Mouse (Mus musculus) left cerebral cortex, adult 2 months (tissue): Measurements from ENCODE around the gene Dazap1. TPM values are rescaled to one million over a fixed set of nuclear protein-coding genes. Genes with fewer than 3 reads are reported as not detected.

ENCODE experiments used
- DNase-seq, 2 experiments: peaks; one replicate each; pipeline ENCODE4 v3.0.0; 2021 to 2022; ENCODE audit warnings: low spot score in 2 of 2, mixed read lengths in 1 of 2; ENCODE audit errors: extremely low spot score in 1 of 2
- H3K27ac ChIP-seq: fragments of 200-600 bp; 2 replicates; pipeline ENCODE4 v1.8.1; 2022
- H3K4me3 ChIP-seq: fragments of 200-600 bp; 2 replicates; pipeline ENCODE4 v1.8.1; 2022
- CTCF ChIP-seq: fragments of 200-600 bp; IDR thresholded peaks from 2 replicates; pipeline ENCODE4 v1.8.1; 2022; ENCODE audit warnings: antibody characterized with exemption, mild to moderate bottlenecking, moderate library complexity
- intact Hi-C: fragments of 180-260 bp; cut with DNase I; formaldehyde crosslinking; loops from one replicate; pipeline ENCODE4 v1.15.1; 2025
- total RNA-seq, 2 experiments: library from RNA; stranded (reverse); gene quantifications; 2 replicates each; pipeline ENCODE4 v1.2.3; 2021

Gene Dazap1
- total RNA-seq, 2 experiments from 2014 or later = 87.4 to 90.3 TPM

- intact Hi-C loops = no loop called here
- no peak for TF ChIP-seq CTCF
- no peak overlapping the region for H3K27ac ChIP-seq
- DNase-seq = no peak
- H3K4me3 ChIP-seq = no peak overlapping the region
These were observed 43.2 kb downstream of the Dazap1 start for GRCm38 (mm10) chr10:80304458-80304857.

- TF ChIP-seq CTCF = no peak
- no peak for DNase-seq
- intact Hi-C loops = no loop called here
- Histone ChIP-seq H3K4me3 (no peak overlapping the region), H3K27ac (no peak overlapping the region)
These were observed 43.6 kb downstream of the Dazap1 start for GRCm38 (mm10) chr10:80304862-80305261.

GRCm38 (mm10) chr10:80311560-80311959, 50.3 kb downstream of the Dazap1 start:
- H3K4me3 ChIP-seq = no peak overlapping the region
- no peak for DNase-seq
- no peak for TF ChIP-seq CTCF
- intact Hi-C loops = no loop called here
- H3K27ac ChIP-seq = no peak overlapping the region

- no peak overlapping the region; the same call in 1 of the 2 replicates for H3K27ac ChIP-seq
- no peak overlapping the region for H3K4me3 ChIP-seq
- intact Hi-C loops = no loop called here
- DNase-seq = peak in 1 of 2 experiments; percentile 24
- no peak for TF ChIP-seq CTCF
These were observed 51.6 kb downstream of the Dazap1 start for GRCm38 (mm10) chr10:80312586-80313504.

- H3K27ac ChIP-seq = 0 out of 2 replicates have a peak overlapping the region, but pooled peaks have one; percentile 28
- intact Hi-C loops = no loop called here
- H3K4me3 ChIP-seq = no peak overlapping the region
- peak in 1 of 2 experiments; percentile 29 for DNase-seq
- no peak for TF ChIP-seq CTCF
These were observed 52.4 kb downstream of the Dazap1 start for GRCm38 (mm10) chr10:80313627-80314201.

GRCm38 (mm10) chr10:80314494-80315001, 53.3 kb downstream of the Dazap1 start:
- Histone ChIP-seq H3K4me3 (no peak overlapping the region), H3K27ac (no peak overlapping the region)
- intact Hi-C loops = no loop called here
- DNase-seq = no peak
- no peak for TF ChIP-seq CTCF

- H3K27ac ChIP-seq = no peak overlapping the region
- H3K4me3 ChIP-seq = no peak overlapping the region
- TF ChIP-seq CTCF = no peak
- no peak for DNase-seq
- intact Hi-C loops = no loop called here
These were observed 54.0 kb downstream of the Dazap1 start for GRCm38 (mm10) chr10:80315315-80315714.

- Histone ChIP-seq H3K27ac (0 out of 2 replicates have a peak overlapping the region, but pooled peaks have one; percentile 13), H3K4me3 (no peak overlapping the region)
- intact Hi-C loops = no loop called here
- DNase-seq = no peak
- TF ChIP-seq CTCF = no peak
These were observed 55.1 kb downstream of the Dazap1 start for GRCm38 (mm10) chr10:80316359-80316781.

- no peak for DNase-seq
- 0 out of 2 replicates have a peak overlapping the region, but pooled peaks have one; percentile 13 for H3K27ac ChIP-seq
- no peak overlapping the region for H3K4me3 ChIP-seq
- no peak for TF ChIP-seq CTCF
- intact Hi-C loops = no loop called here
These were observed 55.7 kb downstream of the Dazap1 start for GRCm38 (mm10) chr10:80317011-80317410.

GRCm38 (mm10) chr10:80320340-80320760, 59.1 kb downstream of the Dazap1 start, which contains the start of gene 2310011J03Rik:
TSS of gene 2310011J03Rik (minus strand) at chr10:80320537.
- DNase-seq = peak; percentile 89 to 90
- Histone ChIP-seq H3K27ac (peak within 1 kb of the TSS; percentile 73), H3K4me3 (peak within 1 kb of the TSS; percentile 56)
- TF ChIP-seq CTCF = no peak
- intact Hi-C loops = no loop called here

GRCm38 (mm10) chr10:80321014-80321669, 59.9 kb downstream of the Dazap1 start:
- no peak for TF ChIP-seq CTCF
- intact Hi-C loops = no loop called here

More at GRCm38 (mm10) chr10:80321014-80321669, 59.9 kb downstream of the Dazap1 start:
- Histone ChIP-seq H3K27ac (no peak overlapping the region), H3K4me3 (no peak overlapping the region)
- no peak for DNase-seq
